Mouse (Mus musculus) cerebellum, adult 9-11 months (tissue): ENCODE measurements around the gene Pnmt.

Experiments used
- DNase-seq: peaks from one replicate; pipeline ENCODE4 v3.0.0; 2022

Gene Pnmt

GRCm38 (mm10) chr11:98384721-98385637, 1.3 kb upstream of the Pnmt start:
- DNase-seq = peak; percentile 65

- peak; percentile 17 for DNase-seq
Observed at GRCm38 (mm10) chr11:98386596-98386995, 346 bp downstream of the Pnmt start.

GRCm38 (mm10) chr11:98387056-98387577, 867 bp downstream of the Pnmt start:
- peak; percentile 30 for DNase-seq

GRCm38 (mm10) chr11:98388282-98388681, 2.0 kb downstream of the Pnmt start:
- peak; percentile 16 for DNase-seq

- peak; percentile 71 for DNase-seq
Observed at GRCm38 (mm10) chr11:98389221-98389780, 3.1 kb downstream of the Pnmt start.

GRCm38 (mm10) chr11:98390141-98390540, 3.9 kb downstream of the Pnmt start:
- peak; percentile 33 for DNase-seq

GRCm38 (mm10) chr11:98392034-98392433, 5.8 kb downstream of the Pnmt start:
- DNase-seq = no peak

GRCm38 (mm10) chr11:98392645-98393044, 6.4 kb downstream of the Pnmt start:
- peak; percentile 12 for DNase-seq

- peak; percentile 24 for DNase-seq
Observed at GRCm38 (mm10) chr11:98393317-98393716, 7.1 kb downstream of the Pnmt start.

- DNase-seq = peak; percentile 24
Observed at GRCm38 (mm10) chr11:98394301-98394700, 8.1 kb downstream of the Pnmt start.

- peak; percentile 24 for DNase-seq
Observed at GRCm38 (mm10) chr11:98395041-98395440, 8.8 kb downstream of the Pnmt start.

GRCm38 (mm10) chr11:98397946-98398345, 11.7 kb downstream of the Pnmt start:
- peak; percentile 51 for DNase-seq

GRCm38 (mm10) chr11:98400161-98400726, 14.0 kb downstream of the Pnmt start, which contains the start of gene Pgap3:
Pgap3 (minus strand) TSS chr11:98400490.
- DNase-seq = peak; percentile 92

- DNase-seq = peak; percentile 46
Observed at GRCm38 (mm10) chr11:98400816-98401215, 14.6 kb downstream of the Pnmt start.

GRCm38 (mm10) chr11:98406621-98407020, 20.4 kb downstream of the Pnmt start:
- no peak for DNase-seq

- DNase-seq = no peak
Observed at GRCm38 (mm10) chr11:98408872-98409271, 22.6 kb downstream of the Pnmt start.

- DNase-seq = no peak
Observed at GRCm38 (mm10) chr11:98409341-98409822, 23.1 kb downstream of the Pnmt start.

- no peak for DNase-seq
Observed at GRCm38 (mm10) chr11:98412273-98412796, 26.1 kb downstream of the Pnmt start, which contains the start of gene Erbb2. Erbb2 (plus strand) TSS chr11:98412470.

GRCm38 (mm10) chr11:98412797-98413301, 26.6 kb downstream of the Pnmt start:
- DNase-seq = no peak

- DNase-seq = no peak
Observed at GRCm38 (mm10) chr11:98413731-98414130, 27.5 kb downstream of the Pnmt start.

- no peak for DNase-seq
Observed at GRCm38 (mm10) chr11:98414162-98414561, 27.9 kb downstream of the Pnmt start.

GRCm38 (mm10) chr11:98417074-98417473, 30.8 kb downstream of the Pnmt start:
- no peak for DNase-seq

- no peak for DNase-seq
Observed at GRCm38 (mm10) chr11:98418273-98418672, 32.0 kb downstream of the Pnmt start.
